Mouse (Mus musculus): ENCODE results near the gene Gm20916. TPM values are rescaled to one million over a fixed set of nuclear protein-coding genes. Genes with fewer than 3 reads are reported as not detected.

The Gm20916 gene
- polyA plus RNA-seq (2012; rRNA removed), result not detected in 2 replicates

DNA sequence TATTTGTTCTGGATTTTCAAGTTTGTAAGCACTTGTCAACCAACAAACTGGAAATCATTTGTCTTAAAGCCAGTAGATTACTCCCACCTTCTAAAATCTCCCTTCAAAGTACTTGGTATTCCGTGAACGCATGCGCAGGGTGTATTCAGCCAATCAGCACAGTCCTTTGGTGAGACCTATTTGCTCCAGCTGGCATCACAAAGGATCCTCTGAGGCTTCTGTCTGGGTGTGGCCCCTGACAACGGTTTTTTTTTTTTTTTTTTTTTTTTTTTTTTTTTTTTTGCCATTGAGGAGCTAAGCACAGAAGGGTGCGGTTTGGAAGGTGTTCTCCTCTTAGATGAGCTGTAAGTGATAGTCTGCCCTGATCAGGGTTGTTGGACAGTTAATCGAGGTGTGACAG lies at the start of gene Gm20916:
Gm20916 (plus strand) TSS at position 301 of the 400 bp plus-strand sequence.

Other genes starting within 250 kb of the Gm20916 start
- gene Gm20917, start 168.4 kb upstream of the Gm20916 start, polyA plus RNA-seq (2012; rRNA removed), result not detected in 2 replicates

Data from liver, embryonic 18 days (tissue).